Comparison of ENCODE assay signal across 8 mouse cellular contexts in genomic region chr13:28950266-28950622, GRCm38 (mm10). TPM values are rescaled to one million over a fixed set of nuclear protein-coding genes. Genes with fewer than 3 reads are reported as not detected.
DNase-seq lines count a peak whose midpoint lies in the region; ATAC-seq lines count a peak whose summit lies in the region.

No protein-coding gene starts in this region.

- peak overlapping the region; percentile 100 for H3K27ac ChIP-seq in heart, embryonic 12.5 days (ENCODE audit: poor library complexity, severe bottlenecking)
- H3K27ac ChIP-seq in hindbrain, embryonic 12.5 days: peak overlapping the region; percentile 100
- peak overlapping the region; percentile 99 for H3K27ac ChIP-seq in midbrain, embryonic 10.5 days (replicated peaks)

- H3K36me3 ChIP-seq in heart, embryonic 12.5 days: peaks cover 10% of the 10 kb centered on the region; the same call in 1 of the 2 replicates
- H3K36me3 ChIP-seq in hindbrain, embryonic 12.5 days: 0 out of 2 replicates have a peak, but pooled peaks cover 7% of the 10 kb centered on the region
- peaks cover 35% of the 10 kb centered on the region for H3K36me3 ChIP-seq in midbrain, embryonic 10.5 days

- no peaks in the 10 kb centered on the region for H3K9me3 ChIP-seq in heart, embryonic 12.5 days (replicated peaks)
- no peaks in the 10 kb centered on the region for H3K9me3 ChIP-seq in hindbrain, embryonic 12.5 days (replicated peaks)
- H3K9me3 ChIP-seq in midbrain, embryonic 10.5 days (replicated peaks): 0 out of 2 replicates have a peak, but pooled peaks cover 2% of the 10 kb centered on the region

- peak overlapping the region; percentile 65 for H3K4me2 ChIP-seq in heart, embryonic 12.5 days
- peak overlapping the region; percentile 43 for H3K4me2 ChIP-seq in hindbrain, embryonic 12.5 days (replicated peaks)

- intact Hi-C loops in heart, postnatal 14 days (cut with DNase I): loop anchor here (2.0 to 5.0 kb wide), 6 partner anchors 65 to 1037 kb away; partner anchors contain the start of gene E2f3

- no peak for DNase-seq in heart, postnatal 14 days
- peak; percentile 63 for DNase-seq in NIH3T3 (ENCODE audit: low read depth)
- no peak for DNase-seq in midbrain, embryonic 10.5 days (ENCODE audit: low spot score)
- DNase-seq in adrenal gland, postnatal 4 days (ENCODE audit: low spot score in 2 of 2): no peak
- DNase-seq in layer of hippocampus, adult 11-12 months (ENCODE audit: low spot score): no peak
- no peak for DNase-seq in ovary, postnatal 14 days (ENCODE audit: low spot score)

- H3K4me3 ChIP-seq in heart, embryonic 12.5 days: peak overlapping the region; percentile 99
- H3K4me3 ChIP-seq in hindbrain, embryonic 12.5 days: peak overlapping the region; percentile 99
- H3K4me3 ChIP-seq in midbrain, embryonic 10.5 days: peak overlapping the region; percentile 83

- no peaks in the 10 kb centered on the region for H3K27me3 ChIP-seq in heart, embryonic 12.5 days (replicated peaks)
- H3K27me3 ChIP-seq in hindbrain, embryonic 12.5 days: no peaks in the 10 kb centered on the region
- H3K27me3 ChIP-seq in midbrain, embryonic 10.5 days (ENCODE audit: low read depth, poor library complexity, severe bottlenecking): no peaks in the 10 kb centered on the region

- H3K4me1 ChIP-seq in heart, embryonic 12.5 days (replicated peaks): peaks cover 15% of the 10 kb centered on the region
- peaks cover 18% of the 10 kb centered on the region for H3K4me1 ChIP-seq in hindbrain, embryonic 12.5 days
- H3K4me1 ChIP-seq in midbrain, embryonic 10.5 days: peaks cover 37% of the 10 kb centered on the region

- 1% methylated on average over 9 of the region's 9 CpGs for WGBS in heart, embryonic 12.5 days
- under 1% methylated on average over 9 of the region's 9 CpGs for WGBS in hindbrain, embryonic 12.5 days
- under 1% methylated on average over 9 of the region's 9 CpGs for WGBS in midbrain, embryonic 10.5 days

- peak overlapping the region; percentile 100 for H3K9ac ChIP-seq in heart, embryonic 12.5 days
- H3K9ac ChIP-seq in hindbrain, embryonic 12.5 days: peak overlapping the region; percentile 100

- ATAC-seq in heart, embryonic 12.5 days (ENCODE audit: insufficient number of reproducible peaks, low FRiP score): no peak
- no peak for ATAC-seq in hindbrain, embryonic 12.5 days (ENCODE audit: low FRiP score)

RNA-seq across cellular contexts. Expression of gene Sox4, which starts 3.3 kb away (rescaled TPM):
- 78.2 and 84.1 TPM in 2 replicates for polyA plus RNA-seq in heart, embryonic 12.5 days (2016; fragmentation: Nextera tagmentation; extraction: Ambion mirVana)
- total RNA-seq in heart, postnatal 14 days (2021): 10 to 100 TPM; 31.2 to 34.1 TPM
- 255 and 291 TPM in 2 replicates for polyA plus RNA-seq in hindbrain, embryonic 12.5 days (2016; fragmentation: Nextera tagmentation; extraction: Ambion mirVana)
- 65.0 and 94.6 TPM in 2 replicates for polyA plus RNA-seq in midbrain, embryonic 10.5 days (2016; fragmentation: Nextera tagmentation; extraction: Ambion mirVana)
- 10 to 100 TPM; 61.2 to 71.9 TPM for total RNA-seq in adrenal gland, postnatal 4 days (2021)
